Mouse (Mus musculus): ENCODE data around the gene Atp6v1e2. TPM values are rescaled to one million over a fixed set of nuclear protein-coding genes. Genes with fewer than 3 reads are reported as not detected.

The Atp6v1e2 gene
- total and polyA plus RNA-seq, 3 experiments, result not detected

DNA sequence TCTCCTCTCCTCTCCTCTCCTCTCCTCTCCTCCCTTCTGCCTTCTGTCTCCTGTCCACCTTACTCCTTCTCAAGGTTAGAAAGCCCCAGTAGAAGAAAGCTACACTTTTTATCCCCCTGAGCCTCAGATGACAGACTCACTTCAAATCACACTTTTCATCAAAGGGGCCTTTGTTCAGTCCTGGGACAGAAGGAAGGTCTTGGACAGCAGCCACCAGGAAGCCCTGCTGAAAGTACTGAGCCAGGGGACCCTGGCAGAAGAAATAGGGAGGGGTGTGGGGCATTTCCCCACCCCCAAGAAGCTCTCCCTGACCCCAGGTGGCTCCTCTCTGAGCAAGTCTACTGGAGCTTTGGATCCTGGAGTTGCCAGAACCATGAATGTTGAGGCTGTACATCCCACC lies 17.7 kb downstream of the Atp6v1e2 start:
- in situ Hi-C loops (cut with MboI; ENCODE audit: low pct_ligation_motif_present, low pct_unique_long_range_greater_than_20kb, low sequenced_read_pairs), result no loop called here
- Histone ChIP-seq H3K36me3 (replicated peaks in 1 of 2; ENCODE audit: control insufficient read depth in 1 of 2, insufficient read depth in 1 of 2, low read length in 1 of 2) (no peaks in the 10 kb centered on the region), H3K27me3 (replicated peaks) (no peaks in the 10 kb centered on the region), H3K4me1 (ENCODE audit: control insufficient read depth in 1 of 2, insufficient read depth in 2 of 2) (peaks cover 0 to 14% of the 10 kb centered on the region in 2 experiments; a peak in 2 of 4 replicates), H3K9me3 (replicated peaks; ENCODE audit: low read length) (peaks cover 4% of the 10 kb centered on the region), H3K9ac (ENCODE audit: insufficient read depth, low read depth) (no peak overlapping the region), H3K27ac (ENCODE audit: insufficient read depth, low read depth) (no peak overlapping the region), H3K79me2 (replicated peaks; ENCODE audit: control insufficient read depth, extremely low read depth, insufficient read depth, poor library complexity, severe bottlenecking) (no peaks in the 10 kb centered on the region), H3K4me2 (ENCODE audit: insufficient read depth, low read depth, poor library complexity, severe bottlenecking) (no peak overlapping the region), H3K4me3 (replicated peaks in 1 of 3; ENCODE audit: low read depth in 2 of 3, low read length in 2 of 3, poor library complexity in 1 of 3) (no peak overlapping the region)
- dilution Hi-C loops (cut with MboI; ENCODE audit: extremely low pct_ligation_motif_present, extremely low pct_unique_long_range_greater_than_20kb, low sequenced_read_pairs), result no loop called here
- DNase-seq (ENCODE audit: extremely low read depth), result no peak
- no peak for TF ChIP-seq NELFE (IDR thresholded peaks at IDR 0.05; ENCODE audit: low read depth, low read length)
- TF ChIP-seq JUN (IDR thresholded peaks at IDR 0.05; ENCODE audit: insufficient read depth, low read depth, low read length), result no peak
- TF ChIP-seq MYC (IDR thresholded peaks at IDR 0.05; ENCODE audit: low read depth, low read length), result no peak
- TF ChIP-seq SIN3A (IDR thresholded peaks at IDR 0.05; ENCODE audit: low read length), result no peak
- TF ChIP-seq POLR2AphosphoS2 (IDR thresholded peaks at IDR 0.05; ENCODE audit: low read depth, low read length), result no peak
- no peak for TF ChIP-seq GABPA (IDR thresholded peaks at IDR 0.05; ENCODE audit: insufficient replicate concordance, low read depth, low read length)
- no peak for TF ChIP-seq USF2 (conservative IDR thresholded peaks at IDR 0.05; ENCODE audit: low read depth, low read length)
- TF ChIP-seq ZKSCAN1 (IDR thresholded peaks at IDR 0.05; ENCODE audit: borderline replicate concordance, low read depth, low read length), result no peak
- no peak for TF ChIP-seq RAD21 (IDR thresholded peaks at IDR 0.05; ENCODE audit: low read depth, low read length)
- TF ChIP-seq POLR2A (IDR thresholded peaks at IDR 0.05; ENCODE audit: low read depth, low read length), result no peak
- no peak for TF ChIP-seq MXI1 (IDR thresholded peaks at IDR 0.05; ENCODE audit: low read depth, low read length)
- TF ChIP-seq CTCF (conservative IDR thresholded peaks at IDR 0.05 in 1 of 2, IDR thresholded peaks at IDR 0.05 in 1 of 2; ENCODE audit: low read depth in 2 of 2, low read length in 2 of 2), result no peak
- TF ChIP-seq EP300 (IDR thresholded peaks at IDR 0.05; ENCODE audit: low read length), result no peak
- no peak for TF ChIP-seq MAFK (IDR thresholded peaks at IDR 0.05; ENCODE audit: insufficient replicate concordance, low read length)
- no peak for TF ChIP-seq E2F4 (IDR thresholded peaks at IDR 0.05; ENCODE audit: insufficient replicate concordance, low read depth, low read length)
- TF ChIP-seq KAT2A (IDR thresholded peaks at IDR 0.05; ENCODE audit: insufficient replicate concordance, low read length), result no peak
- no peak for TF ChIP-seq CHD2 (IDR thresholded peaks at IDR 0.05; ENCODE audit: low read length)
- TF ChIP-seq TCF12 (IDR thresholded peaks at IDR 0.05; ENCODE audit: low read depth, low read length), result no peak

DNA sequence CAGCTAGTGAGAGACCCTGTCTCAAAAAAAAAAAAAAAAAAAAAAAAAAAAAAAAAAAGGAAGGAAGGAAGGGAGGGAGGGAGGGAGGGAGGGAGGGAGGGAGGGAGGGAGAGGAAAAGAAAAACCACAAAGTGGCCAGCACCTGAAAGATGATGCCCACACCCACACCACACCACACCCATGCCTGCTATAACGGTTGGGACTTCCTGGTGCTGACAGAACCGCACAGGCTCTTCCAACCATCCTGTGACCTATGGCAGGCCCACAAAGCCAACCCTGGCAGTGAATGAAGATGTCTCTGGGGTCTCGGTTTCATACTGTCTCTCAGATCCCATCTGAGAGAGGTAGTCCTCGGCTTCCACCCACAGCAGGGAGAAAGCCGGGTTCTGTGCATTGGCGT lies 18.3 kb downstream of the Atp6v1e2 start:
- in situ Hi-C loops (cut with MboI; ENCODE audit: low pct_ligation_motif_present, low pct_unique_long_range_greater_than_20kb, low sequenced_read_pairs) (no loop called here), dilution Hi-C loops (cut with MboI; ENCODE audit: extremely low pct_ligation_motif_present, extremely low pct_unique_long_range_greater_than_20kb, low sequenced_read_pairs) (no loop called here)
- peaks cover 4% of the 10 kb centered on the region for H3K9me3 ChIP-seq (replicated peaks; ENCODE audit: low read length)
- H3K4me2 ChIP-seq (ENCODE audit: insufficient read depth, low read depth, poor library complexity, severe bottlenecking), result no peak overlapping the region
- no peak overlapping the region for H3K4me3 ChIP-seq (replicated peaks in 1 of 3; ENCODE audit: low read depth in 2 of 3, low read length in 2 of 3, poor library complexity in 1 of 3)
- TF ChIP-seq ZKSCAN1 (IDR thresholded peaks at IDR 0.05; ENCODE audit: borderline replicate concordance, low read depth, low read length) (no peak), ZC3H11A (IDR thresholded peaks at IDR 0.05; ENCODE audit: low read depth, low read length) (no peak), ZMIZ1 (IDR thresholded peaks at IDR 0.05; ENCODE audit: low read depth, low read length) (no peak), BHLHE40 (IDR thresholded peaks at IDR 0.05; ENCODE audit: low read depth, low read length) (no peak), MAZ (IDR thresholded peaks at IDR 0.05; ENCODE audit: low read depth, low read length) (no peak), NRF1 (IDR thresholded peaks at IDR 0.05; ENCODE audit: low read depth, low read length) (no peak), RCOR1 (conservative IDR thresholded peaks at IDR 0.05; ENCODE audit: low read depth, low read length) (no peak), POLR2AphosphoS2 (IDR thresholded peaks at IDR 0.05; ENCODE audit: low read depth, low read length) (no peak), E2F4 (IDR thresholded peaks at IDR 0.05; ENCODE audit: insufficient replicate concordance, low read depth, low read length) (no peak), CTCF (conservative IDR thresholded peaks at IDR 0.05 in 1 of 2, IDR thresholded peaks at IDR 0.05 in 1 of 2; ENCODE audit: low read depth in 2 of 2, low read length in 2 of 2) (no peak), GABPA (IDR thresholded peaks at IDR 0.05; ENCODE audit: insufficient replicate concordance, low read depth, low read length) (no peak), UBTF (IDR thresholded peaks at IDR 0.05; ENCODE audit: low read depth, low read length) (no peak), ETS1 (conservative IDR thresholded peaks at IDR 0.05; ENCODE audit: low read depth, low read length) (no peak), MEF2A (IDR thresholded peaks at IDR 0.05; ENCODE audit: borderline replicate concordance, low read depth, low read length) (no peak), JUND (conservative IDR thresholded peaks at IDR 0.05; ENCODE audit: low read depth, low read length) (no peak), USF1 (IDR thresholded peaks at IDR 0.05; ENCODE audit: low read depth, low read length) (no peak), KAT2A (IDR thresholded peaks at IDR 0.05; ENCODE audit: insufficient replicate concordance, low read length) (no peak), PAX5 (IDR thresholded peaks at IDR 0.05; ENCODE audit: low read length) (no peak), IRF4 (IDR thresholded peaks at IDR 0.05; ENCODE audit: low read depth, low read length) (no peak)
- no peak overlapping the region for H3K27ac ChIP-seq (ENCODE audit: insufficient read depth, low read depth)
- H3K9ac ChIP-seq (ENCODE audit: insufficient read depth, low read depth), result no peak overlapping the region
- peaks cover 0 to 14% of the 10 kb centered on the region in 2 experiments; a peak in 2 of 4 replicates for H3K4me1 ChIP-seq (ENCODE audit: control insufficient read depth in 1 of 2, insufficient read depth in 2 of 2)
- H3K36me3 ChIP-seq (replicated peaks in 1 of 2; ENCODE audit: control insufficient read depth in 1 of 2, insufficient read depth in 1 of 2, low read length in 1 of 2), result no peaks in the 10 kb centered on the region
- DNase-seq (ENCODE audit: extremely low read depth), result no peak
- H3K79me2 ChIP-seq (replicated peaks; ENCODE audit: control insufficient read depth, extremely low read depth, insufficient read depth, poor library complexity, severe bottlenecking), result no peaks in the 10 kb centered on the region
- H3K27me3 ChIP-seq (replicated peaks), result no peaks in the 10 kb centered on the region
